Mouse (Mus musculus): Measurements from ENCODE around the gene Tecpr2.
A peak's percentile ranks its signal among the peaks of the same experiment; 100 is the strongest.

Gene Tecpr2

DNA sequence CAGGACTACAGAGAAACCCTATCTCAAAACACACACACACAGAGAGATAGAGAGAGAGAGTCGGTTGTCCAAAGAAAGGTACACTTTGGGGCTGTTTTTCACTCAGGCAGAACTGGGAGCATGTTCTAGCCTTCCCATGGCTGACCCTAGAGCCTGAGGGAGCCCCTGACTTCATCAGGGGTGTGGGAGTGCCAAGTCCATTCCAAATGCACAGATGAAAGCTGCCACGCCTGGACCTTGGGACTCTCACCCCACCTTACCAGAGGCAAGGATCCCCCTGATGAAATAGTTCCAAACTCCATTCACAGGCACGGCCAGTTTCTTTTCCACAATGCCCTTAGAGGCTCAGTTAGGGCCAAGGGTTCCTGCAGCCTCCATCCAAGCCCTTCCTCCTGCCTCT, 90.7 kb downstream of the Tecpr2 start:
- no peak for DNase-seq

DNA sequence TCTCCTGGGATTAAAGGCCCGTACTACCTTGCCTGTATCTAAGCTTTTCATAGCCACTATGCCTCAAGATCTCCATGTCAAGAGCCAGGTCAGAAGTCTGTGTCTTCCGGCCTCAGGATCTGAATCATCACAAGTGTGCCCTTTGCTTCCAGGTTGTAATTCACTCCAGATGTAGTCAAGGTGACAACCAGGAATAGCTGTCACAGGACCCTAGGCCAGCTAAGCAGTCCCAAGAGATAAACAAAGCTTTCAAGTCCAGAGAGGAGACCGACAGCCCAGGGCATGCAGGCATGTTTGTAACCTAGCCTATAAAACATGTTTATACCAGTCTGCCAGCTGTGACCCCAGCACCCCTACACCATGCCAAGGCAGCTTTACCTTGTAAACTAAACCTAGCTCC, 92.7 kb downstream of the Tecpr2 start:
- no peak for DNase-seq

DNA sequence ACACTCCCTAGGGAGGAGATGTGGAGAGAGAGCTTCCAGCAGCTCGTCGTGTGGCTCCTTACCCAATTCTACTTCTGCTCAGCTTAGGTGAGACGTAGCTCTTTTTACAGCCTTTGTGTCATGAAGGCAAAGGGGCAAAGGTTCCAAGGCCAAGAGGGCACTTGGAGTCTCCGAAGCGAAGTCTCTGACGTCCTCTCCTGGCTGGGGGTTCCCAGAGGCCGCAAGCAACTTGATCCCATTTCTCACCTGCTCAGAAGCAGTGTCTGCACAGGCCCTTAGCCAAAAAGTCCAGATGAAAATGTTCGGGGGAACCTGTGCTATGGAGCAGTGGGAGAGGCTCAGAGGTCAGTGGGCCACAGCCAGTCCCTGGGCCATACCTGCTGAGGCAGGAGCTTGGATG, 94.0 kb downstream of the Tecpr2 start:
- DNase-seq = no peak

DNA sequence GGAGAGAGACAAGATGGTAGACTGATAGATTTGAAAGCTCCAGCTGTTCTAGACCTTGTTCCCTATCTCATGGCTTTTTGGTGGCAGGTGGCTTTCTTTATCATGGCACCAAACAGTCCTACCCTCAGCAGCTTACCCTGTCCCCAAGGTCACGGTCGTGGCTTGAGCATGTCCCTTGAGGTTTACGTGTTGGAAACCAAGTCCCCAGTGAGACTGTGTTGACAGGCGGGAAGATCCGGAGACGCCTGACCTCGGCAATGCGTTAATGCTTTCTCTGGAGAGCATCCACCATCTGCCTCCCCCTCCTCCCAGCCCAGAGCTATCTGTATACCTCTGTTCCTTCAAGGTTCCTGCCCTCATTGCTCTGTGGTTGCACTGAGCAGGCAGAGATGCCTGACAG, 94.7 kb downstream of the Tecpr2 start:
- no peak for DNase-seq

DNA sequence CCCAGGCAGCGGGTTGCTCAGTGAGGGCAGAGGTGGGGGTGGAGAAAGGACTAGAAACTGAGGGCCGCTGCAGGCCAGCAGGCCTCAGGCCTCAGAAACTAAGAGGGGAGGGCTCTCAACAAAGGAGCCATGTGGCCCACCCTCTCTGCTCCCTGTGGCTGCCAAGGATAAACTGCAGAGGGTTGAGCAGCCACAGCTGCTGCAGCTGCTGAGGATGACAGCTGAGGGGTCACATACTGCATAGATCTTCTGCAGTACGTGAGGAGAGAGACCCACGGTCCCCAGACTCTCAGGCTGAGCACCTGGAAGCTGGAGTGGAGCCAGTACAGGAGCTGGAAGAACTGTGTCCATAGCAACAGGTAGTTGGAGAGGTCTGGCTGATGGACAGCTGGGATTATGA, 95.5 kb downstream of the Tecpr2 start:
- DNase-seq = no peak

DNA sequence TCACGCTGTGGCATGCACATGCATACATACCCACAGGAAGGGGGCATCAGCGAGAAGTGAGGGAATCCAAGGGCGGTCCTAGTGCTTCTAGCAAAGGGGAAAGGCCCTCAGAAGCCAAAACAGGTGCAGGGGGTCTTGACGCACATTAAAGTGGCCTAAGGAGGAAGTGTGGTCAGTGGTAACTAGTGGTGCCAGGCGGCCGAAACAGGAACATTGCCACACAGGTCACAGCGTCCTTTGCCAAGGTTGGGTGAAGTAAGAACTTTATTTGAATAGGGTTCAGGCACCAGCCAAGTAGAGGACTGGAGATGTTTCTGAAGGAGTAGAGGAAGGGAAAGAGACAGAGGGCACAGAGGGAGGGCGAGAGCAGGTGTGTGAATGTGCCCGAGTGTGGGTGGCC, 96.1 kb downstream of the Tecpr2 start:
- no peak for DNase-seq

DNA sequence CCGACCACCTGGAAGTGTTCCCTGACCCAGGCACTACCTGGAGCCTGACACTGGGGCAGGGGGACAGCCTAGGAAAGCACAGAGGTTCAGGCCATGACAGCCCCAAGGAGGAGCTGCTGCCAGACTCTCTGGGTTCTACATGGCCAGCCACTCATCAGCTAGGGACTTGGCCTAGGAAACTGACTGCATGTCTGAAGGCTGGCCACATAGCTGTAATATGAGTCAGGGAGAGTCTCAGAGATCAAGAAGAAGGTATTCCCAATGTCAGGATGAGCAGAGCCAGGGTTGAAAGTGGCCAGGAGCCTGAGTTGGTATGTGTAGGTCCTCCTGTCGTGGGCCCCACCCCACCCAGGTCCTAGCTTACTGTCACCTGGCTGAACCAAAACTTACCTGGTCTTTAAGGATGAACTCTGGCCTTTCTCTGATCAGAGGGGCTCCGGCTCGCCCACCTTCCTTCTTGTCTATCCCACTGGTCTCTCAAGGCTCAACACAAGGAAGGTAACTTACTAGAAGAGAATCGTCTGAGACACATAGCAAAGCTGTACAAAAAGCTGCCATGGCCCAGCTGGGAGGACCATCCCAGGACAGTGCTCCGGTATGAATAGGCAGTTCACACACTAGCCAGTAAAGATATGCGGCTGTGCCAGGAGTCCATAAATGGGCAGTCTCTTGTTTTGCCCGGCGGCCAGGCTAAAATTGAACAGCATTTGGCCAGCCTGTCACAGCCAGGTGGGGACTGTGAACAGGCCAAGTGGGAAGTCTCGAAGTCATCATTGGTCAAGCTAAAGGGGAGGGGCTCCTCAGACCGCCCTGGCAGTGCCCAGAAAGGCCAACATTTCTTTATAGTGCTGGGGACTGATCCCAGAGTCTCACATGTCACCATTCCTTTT, 97.7 kb downstream of the Tecpr2 start:
- DNase-seq = no peak

DNA sequence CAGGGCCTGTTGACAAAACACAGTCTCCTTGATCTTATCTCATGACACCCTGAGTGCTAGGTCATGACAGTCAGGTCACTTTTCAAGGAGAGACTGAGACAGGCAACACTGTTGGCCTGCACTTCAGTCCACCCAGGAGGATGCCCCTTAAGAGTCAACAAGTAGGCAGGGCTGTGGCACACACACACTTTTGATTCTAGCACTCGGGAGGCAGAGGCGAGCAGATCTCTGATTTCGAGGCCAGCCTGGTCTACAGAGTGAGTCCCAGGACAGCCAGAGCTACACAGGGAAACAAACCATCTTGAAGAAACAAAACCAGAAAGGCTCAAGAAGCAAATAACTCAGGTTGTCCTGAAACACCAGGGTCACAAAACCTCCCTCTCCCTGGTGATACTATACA, 100.3 kb downstream of the Tecpr2 start:
- DNase-seq = no peak

DNA sequence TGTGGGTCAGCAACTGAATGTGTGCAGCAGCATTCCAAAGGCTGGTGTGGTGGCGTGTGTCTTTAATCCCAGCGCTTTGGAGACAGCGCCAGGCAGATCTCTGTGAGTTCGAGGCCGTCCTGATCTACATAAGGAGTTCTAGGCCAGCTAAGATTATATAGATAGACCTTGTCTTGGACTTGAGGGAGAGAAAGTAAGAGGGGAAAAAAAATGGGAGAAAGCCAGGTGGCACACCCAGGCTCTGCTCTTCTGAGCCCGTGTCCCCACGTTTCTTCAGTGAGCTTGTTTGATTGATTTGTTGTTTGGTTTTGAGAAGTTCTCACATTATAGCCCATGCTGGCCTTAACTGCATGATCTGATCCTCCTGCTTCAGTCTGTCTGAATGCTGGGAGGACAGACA, 101.4 kb downstream of the Tecpr2 start:
- no peak for DNase-seq

DNA sequence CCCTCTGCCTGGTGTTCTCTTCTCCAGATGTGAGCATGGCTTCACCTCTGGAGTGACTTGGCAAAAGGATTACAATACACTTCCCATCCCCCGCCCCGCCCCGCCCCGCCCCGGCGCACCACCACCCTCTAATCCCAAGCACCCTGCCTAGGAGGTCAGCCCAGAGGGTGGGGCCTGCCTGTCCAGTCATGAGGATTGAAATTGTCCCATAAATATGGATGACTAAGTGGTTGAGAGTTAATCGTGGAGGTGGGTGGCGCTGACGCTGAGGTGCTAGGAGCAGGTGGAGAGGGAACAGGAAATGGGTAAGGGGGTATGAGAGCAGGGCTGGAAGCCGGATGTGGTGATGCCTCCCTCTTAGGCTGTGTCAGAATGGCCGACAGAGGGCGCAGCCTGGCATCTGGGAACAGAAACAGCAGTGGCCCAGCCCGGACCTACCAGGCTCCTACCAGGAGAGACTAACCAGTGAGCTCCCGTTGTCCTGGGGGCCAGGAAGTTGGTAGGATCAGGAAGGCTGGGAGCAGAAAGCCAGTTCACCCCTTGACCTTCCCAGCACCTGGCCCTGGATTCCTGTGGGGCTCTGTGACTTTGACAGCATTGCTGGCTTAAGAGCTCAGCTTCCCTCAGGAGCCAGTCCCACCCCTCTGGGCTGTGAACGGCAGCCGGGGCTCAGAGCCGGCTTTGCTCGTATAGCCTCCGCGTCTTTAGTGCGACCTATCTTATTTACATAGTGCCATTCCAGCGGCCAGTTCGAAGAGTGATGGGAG, 102.5 kb downstream of the Tecpr2 start:
- peak; percentile 83 for DNase-seq

DNA sequence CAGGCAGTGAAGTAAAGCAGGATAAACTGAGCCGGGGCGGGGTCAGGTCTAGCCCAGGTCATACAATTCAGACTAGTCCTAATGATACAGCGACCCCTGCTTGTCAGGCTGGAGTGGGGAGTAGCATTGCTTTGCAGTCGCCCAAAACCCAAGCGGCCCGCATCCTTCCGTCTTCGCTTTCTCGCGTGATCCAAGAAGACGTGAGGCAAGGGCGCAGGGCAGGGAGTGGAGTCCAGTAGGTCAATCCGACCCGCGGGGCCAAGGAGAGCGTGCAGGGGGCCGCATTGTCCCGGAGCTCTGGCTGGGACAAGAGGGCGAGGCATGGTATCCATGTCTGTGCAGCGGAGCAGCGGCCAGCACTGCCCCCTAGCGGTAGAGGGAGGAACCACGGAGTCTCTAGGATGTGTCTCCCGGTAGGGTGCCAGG, 103.1 kb downstream of the Tecpr2 start:
- peak; percentile 92 for DNase-seq

DNA sequence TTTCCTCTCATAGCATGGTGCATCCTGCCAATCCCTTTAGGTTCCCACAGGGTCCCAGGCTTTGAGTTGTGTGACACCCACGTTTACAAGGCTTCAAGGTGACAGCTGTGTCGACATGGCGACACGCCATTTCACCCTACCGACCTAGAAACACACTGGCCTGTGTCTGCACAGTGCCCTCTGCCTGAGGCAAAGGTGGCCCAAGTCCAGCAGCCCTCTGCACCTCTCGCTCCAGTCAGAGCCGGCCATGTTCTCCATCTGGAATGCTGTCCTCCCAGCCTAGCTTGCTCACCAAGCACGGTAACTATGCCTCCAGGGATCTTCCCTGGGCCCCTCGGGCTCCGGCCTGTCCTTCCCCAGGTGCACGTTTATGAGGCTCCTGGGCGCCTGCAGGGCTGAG, 103.7 kb downstream of the Tecpr2 start:
- DNase-seq = peak; percentile 65

DNA sequence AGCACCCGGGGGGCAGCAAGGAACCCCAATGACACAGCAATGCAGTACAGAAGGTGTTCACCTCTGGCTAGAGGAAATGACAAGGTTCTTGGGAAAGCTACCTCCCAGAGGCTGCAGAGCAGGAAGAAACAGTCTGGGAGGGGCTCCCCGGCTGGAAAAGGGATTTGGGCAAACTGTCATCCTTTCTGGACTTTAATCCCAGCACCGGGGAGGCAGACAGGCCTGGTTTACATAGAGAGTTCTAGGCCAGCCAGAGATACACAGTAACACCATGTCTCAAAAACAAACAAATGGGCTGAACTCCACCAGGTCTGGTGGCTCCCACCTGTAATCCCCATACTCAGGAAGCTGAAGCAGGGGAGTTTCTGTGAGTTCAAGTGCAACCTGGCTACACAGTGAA, 104.2 kb downstream of the Tecpr2 start:
- no peak for DNase-seq

DNA sequence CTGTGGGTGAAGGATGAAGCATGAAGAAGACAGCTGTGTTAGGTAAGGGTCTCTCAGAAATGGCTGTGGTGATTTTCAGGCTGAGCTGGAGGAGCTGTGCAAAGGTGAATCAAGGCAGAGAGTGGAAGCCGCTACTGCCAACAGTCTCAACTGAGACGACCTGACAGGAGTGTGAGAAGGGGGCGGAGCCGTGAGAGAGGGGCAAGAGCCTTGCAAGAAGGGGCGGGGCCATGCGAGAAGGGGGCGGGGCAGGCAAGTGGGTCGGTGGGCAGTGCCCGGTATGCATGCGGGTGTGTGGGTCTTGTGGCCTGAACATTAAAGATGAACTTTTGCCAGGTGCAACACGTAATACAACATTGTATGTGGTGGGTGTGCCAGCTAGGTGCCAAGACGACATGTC, 105.6 kb downstream of the Tecpr2 start:
- DNase-seq = no peak

DNA sequence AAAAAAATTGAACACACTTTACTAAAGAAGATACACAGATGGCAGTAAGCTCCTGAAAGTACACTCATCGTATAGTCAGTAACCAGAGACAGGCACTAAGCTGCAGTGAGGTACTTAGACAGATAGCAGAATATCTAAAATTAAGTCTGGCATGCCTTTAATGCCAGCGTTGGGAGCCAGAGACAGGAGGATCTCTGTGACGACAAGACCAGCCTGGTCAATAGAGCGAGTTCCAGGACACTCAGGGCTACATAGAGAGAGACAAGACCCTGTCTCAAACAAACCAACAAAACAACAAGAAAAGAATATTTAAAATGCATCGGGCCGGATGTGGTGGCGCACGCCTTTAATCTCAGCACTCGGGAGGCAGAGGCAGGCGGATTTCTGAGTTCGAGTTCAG, 109.0 kb downstream of the Tecpr2 start:
- DNase-seq = no peak

DNA sequence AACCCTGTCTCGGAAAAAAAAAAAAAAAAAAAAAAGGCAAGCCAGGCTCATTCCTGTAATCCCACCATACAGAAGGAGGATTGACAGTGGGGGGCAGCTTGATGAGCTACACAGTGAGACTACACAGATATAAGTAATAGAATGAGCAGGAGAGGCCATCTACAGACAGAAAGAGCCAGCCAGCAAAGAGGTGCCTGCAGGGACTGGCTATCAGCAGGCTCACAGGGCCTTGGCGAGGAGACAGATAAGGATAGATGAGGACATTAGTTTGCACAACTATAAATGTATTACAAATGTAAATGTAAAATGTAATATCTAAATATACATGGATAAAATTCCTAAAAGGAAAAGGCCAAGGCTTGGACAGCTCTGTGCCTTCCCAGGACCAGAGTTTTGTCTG, 110.8 kb downstream of the Tecpr2 start:
- DNase-seq = no peak

DNA sequence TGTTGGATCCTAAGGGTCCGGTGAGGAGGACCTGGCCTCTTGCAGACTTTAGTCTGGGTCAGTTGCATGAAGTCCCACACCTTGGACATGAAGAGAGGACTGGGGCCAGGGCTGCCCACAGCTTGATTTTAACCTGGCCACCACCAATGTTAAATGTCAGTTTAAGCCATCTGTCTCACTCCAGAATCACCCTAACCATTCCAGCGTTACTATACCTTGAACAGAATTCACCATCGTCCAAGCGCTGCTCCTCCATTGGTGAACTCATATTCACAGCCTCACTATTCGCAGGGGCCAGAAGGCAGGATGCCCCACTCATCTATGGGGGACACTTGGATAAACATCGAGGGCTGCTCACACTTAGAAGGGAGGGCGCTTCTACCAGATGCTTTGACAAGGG, 111.9 kb downstream of the Tecpr2 start:
- no peak for DNase-seq

DNA sequence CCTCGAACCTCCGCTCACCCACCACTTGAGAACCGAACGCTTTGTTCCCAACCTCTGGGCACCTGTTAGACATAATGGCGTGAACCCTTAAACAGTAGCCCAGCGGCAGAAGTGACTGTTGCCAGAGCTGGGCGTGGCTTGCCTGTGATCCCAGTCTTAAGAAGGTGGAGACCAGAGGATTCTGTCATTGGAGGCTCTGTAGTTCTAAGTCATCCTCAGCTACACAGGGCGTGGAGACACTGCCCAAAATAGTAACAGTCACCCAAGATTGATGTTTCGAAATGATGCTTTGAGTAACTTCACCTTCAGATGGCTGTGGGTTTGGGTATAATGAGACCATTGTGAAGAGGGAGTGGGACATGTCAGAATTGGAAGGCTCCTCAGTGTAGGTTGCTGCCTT, 115.1 kb downstream of the Tecpr2 start:
- DNase-seq = no peak

DNA sequence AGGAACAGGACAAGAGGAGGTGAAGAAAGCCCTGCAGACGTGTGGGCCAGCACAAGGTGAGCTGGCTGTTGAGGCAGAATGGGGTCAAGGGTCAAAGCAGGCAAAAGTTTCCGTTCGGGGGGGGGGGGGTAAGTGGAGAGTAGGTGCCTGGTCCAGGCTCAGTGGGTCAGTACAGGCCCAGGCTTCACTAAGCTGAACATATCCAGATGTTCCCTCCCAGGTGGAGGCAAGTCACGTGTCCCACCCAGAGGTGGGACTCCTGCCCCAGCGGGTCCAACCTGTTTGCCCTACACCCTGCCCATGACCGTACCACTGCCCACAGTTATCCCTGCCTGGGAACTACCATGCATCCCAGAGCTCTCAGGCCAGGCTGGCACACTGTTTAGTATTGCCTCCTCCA, 116.7 kb downstream of the Tecpr2 start:
- no peak for DNase-seq

DNA sequence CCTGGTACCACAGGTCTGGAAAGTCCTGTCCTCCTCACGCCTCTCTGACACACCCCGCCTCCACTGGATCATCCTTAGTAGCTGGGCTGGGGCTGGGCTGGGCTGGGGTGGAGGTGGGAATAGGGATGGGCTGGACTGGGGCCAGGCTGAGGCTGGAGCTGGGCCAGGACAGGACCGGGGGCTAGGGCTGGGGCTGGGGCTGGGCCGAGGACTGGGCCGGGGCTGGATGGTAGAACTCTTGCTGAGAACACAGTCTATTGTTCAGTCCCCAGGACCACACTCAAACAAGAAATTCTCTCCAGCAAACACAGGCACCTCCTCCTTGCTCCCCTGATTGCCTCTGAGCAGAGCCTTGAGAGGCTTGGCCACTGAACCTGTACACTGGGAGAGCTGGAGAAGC, 117.3 kb downstream of the Tecpr2 start:
- no peak for DNase-seq

DNA sequence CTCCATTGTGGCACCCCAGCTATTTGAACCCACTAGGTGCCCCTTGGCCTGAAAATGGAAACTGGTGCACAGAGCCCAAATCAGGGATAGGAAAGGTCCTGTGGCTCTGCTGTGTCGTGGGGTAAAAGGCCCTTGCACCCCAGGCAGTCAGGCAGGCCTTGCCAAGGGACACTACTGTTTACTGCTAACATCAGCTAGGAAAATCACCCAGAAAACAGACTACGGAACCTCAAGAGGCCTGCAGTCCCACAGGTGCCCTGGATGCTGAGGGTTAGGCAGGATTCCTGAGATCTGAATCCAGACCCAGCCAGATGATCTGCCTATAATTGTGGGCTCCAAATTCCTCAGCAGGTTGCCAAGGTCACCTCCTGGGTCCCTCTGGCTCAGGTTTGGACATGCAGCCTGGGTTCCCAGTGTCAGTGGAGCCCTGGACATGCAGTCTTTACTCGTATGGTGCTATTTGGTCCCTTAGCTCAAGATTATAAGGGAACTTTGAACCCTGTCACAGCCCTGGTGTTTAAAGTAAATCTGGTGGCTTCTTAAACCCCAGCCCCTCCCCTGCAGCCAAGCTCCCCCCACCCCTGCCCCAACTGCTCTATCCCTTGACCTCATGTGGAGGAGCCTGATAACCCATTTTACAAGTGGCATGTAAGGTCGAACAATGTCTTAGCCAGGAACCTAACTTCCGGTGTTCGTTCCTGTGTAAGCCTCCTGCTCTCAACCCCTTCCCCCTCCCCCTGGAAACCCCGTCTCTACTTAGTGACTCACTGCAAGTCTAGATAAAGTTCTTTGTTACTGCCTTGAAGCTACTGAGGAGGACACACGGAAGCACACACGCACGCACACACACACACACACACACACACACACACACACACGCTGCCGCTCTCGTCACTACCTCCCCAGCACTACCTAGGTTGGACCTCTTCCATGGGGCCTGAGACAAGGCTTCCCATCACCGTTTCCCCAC, 118.4 kb downstream of the Tecpr2 start:
- DNase-seq = peak; percentile 54

DNA sequence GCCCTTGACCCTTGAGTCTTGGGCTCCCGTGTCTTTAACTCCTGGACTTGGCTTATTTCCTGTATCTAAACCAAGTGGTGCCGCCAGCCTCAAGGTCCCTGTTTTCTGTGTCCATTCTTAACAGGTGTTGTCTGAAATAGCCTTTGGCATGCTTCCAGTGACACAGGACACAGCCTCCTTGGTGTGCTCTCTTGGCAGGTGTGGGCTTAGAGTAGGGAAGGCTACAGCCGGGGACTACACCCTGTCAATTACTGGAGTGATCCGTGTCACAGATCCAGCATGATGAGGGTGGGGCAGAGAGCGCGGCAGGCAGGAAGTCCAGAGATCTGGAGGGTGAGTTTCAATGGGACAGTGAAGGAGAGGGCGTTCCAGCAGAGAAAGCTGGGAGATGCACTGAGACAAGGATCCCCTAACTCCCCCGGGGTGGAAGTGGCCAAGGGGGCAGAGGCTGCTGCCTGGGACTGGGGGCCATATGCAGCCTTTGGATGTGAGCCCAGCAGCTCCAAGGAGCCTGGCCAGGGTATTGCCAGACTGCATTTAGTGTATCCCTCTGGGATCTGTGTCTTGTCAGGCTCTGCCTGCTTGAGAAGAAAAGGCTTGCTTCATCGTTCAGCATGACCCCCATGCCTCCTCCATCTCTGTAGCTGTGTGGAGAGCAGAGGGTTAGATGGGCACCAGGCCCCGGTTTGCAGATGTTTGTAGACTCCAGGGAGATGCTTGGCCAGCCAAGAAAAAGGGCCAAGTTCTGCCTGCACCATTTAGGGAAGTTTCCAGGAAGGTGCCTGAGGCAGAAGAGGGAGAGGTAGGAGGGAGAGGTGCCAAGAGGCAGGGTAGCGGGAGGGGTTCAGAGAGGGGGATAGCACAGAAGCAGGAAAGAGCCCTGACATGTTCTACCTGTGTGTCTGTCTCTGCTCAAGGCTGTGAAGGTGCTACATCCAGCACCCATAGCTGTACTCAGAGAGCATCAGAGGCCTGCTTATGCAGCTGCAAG, 119.7 kb downstream of the Tecpr2 start:
- no peak for DNase-seq
